In genomic region chr19:55913585-55913984, GRCm38 (mm10) we compare ENCODE assay signal across 18 mouse cellular contexts.
DNase-seq lines count a peak whose midpoint lies in the region; ATAC-seq lines count a peak whose summit lies in the region.
"Had no signal": no experiment of that assay in that cellular context is flagged by ENCODE, and none has a peak within 500 bp of the region (broad histone marks: within the 10 kb centered on the region; RNA-seq: fewer than 3 reads in every experiment).

No protein-coding gene starts in this region.

- ATAC-seq in cerebellum, adult (ENCODE audit: insufficient number of reproducible peaks, low FRiP score, low TSS enrichment): no peak
- ATAC-seq in erythroid progenitor cell, adult 5-6 weeks (replicated peaks; ENCODE audit: low FRiP score, poor library complexity, severe bottlenecking): no peak
- ATAC-seq: inflammation-experienced regulatory T-cells, adult 6 months had no signal

- peak; percentile 27 to 45 for DNase-seq in cerebellum, postnatal 10 days
- DNase-seq in layer of hippocampus, postnatal 10 days (ENCODE audit: low spot score in 2 of 2): peak; percentile 22 to 26
- no peak for DNase-seq in layer of hippocampus, postnatal 14 days (ENCODE audit: low spot score in 2 of 2)
- DNase-seq in retina, postnatal 1 day: peak; percentile 80
- no peak for DNase-seq in retina, embryonic 14.5 days (ENCODE audit: low spot score)
- DNase-seq: adrenal gland, adult 8-10 months; cerebellum, adult 11 months; cerebellum, adult 9-10 months; embryo, embryonic 11 days; gastrocnemius, postnatal 25 days; heart, adult 11 months; kidney, adult 11 months; kidney, postnatal 25 days; lung, embryonic 14.5 days; right cerebral cortex, postnatal 25 days had no signal

Comparison
In these comparisons a context has a peak if more than half of its experiments do, and no peak if none do; other contexts are left out.
1. DNase-seq: peak in cerebellum, postnatal 10 days (2 of 2), layer of hippocampus, postnatal 10 days (2 of 2) and retina, postnatal 1 day (single experiment); none in layer of hippocampus, postnatal 14 days (0 of 2) and retina, embryonic 14.5 days (single experiment).